In genomic region chr2:73038290-73038732, GRCm38 (mm10) we compare ENCODE assay signal across 8 mouse cellular contexts. TPM values are rescaled to one million over a fixed set of nuclear protein-coding genes. Genes with fewer than 3 reads are reported as not detected.
A peak's percentile ranks its signal among the peaks of the same experiment; 100 is the strongest.
DNase-seq lines count a peak whose midpoint lies in the region; ATAC-seq and TF ChIP-seq lines count a peak whose summit lies in the region.

No protein-coding gene starts in this region.

- H3K4me1 ChIP-seq in forebrain, embryonic 12.5 days: peaks cover 6% of the 10 kb centered on the region
- peaks cover 12% of the 10 kb centered on the region; the same call in 1 of the 2 replicates for H3K4me1 ChIP-seq in liver, postnatal 0 days (ENCODE audit: insufficient read depth)
- H3K4me1 ChIP-seq in neural tube, embryonic 14.5 days (ENCODE audit: control insufficient read depth, insufficient read depth, low read length): no peaks in the 10 kb centered on the region

- H3K9ac ChIP-seq in forebrain, embryonic 12.5 days: 0 out of 2 replicates have a peak overlapping the region, but pooled peaks have one; percentile 22
- H3K9ac ChIP-seq in liver, postnatal 0 days (replicated peaks): peak overlapping the region; percentile 42; the same call in 1 of the 2 replicates
- H3K9ac ChIP-seq in neural tube, embryonic 14.5 days (replicated peaks; ENCODE audit: low read depth, low read length): no peak overlapping the region

- no peaks in the 10 kb centered on the region for H3K9me3 ChIP-seq in forebrain, embryonic 12.5 days
- H3K9me3 ChIP-seq in liver, postnatal 0 days (ENCODE audit: low read length): no peaks in the 10 kb centered on the region
- H3K9me3 ChIP-seq in neural tube, embryonic 14.5 days (ENCODE audit: control insufficient read depth, low read length): no peaks in the 10 kb centered on the region

- no peak for TF ChIP-seq CTCF in liver, postnatal 0 days (IDR thresholded peaks at IDR 0.05; ENCODE audit: low read depth)

- ATAC-seq in forebrain, embryonic 12.5 days (ENCODE audit: low FRiP score): no peak
- ATAC-seq in liver, postnatal 0 days: peak; percentile 79
- ATAC-seq in neural tube, embryonic 14.5 days (ENCODE audit: low read depth): no peak
- no peak for ATAC-seq in cerebellum, adult (ENCODE audit: insufficient number of reproducible peaks, low FRiP score, low TSS enrichment)

- H3K27me3 ChIP-seq in forebrain, embryonic 12.5 days: peaks cover 4% of the 10 kb centered on the region
- no peaks in the 10 kb centered on the region for H3K27me3 ChIP-seq in liver, postnatal 0 days (ENCODE audit: insufficient read depth, low read length)
- H3K27me3 ChIP-seq in neural tube, embryonic 14.5 days (ENCODE audit: control insufficient read depth, insufficient read depth, low read length): no peaks in the 10 kb centered on the region

- peak; percentile 32 for DNase-seq in adrenal gland, adult 2 months
- DNase-seq in adrenal gland, postnatal 4 days (ENCODE audit: low spot score in 2 of 2): no peak
- peak; percentile 73 for DNase-seq in heart, postnatal 4 days
- DNase-seq in liver, postnatal 0 days: peak; percentile 67
- no peak for DNase-seq in layer of hippocampus, adult 18-20 months (ENCODE audit: low spot score in 2 of 2)

- no peak for TF ChIP-seq EP300 in liver, postnatal 0 days (IDR thresholded peaks at IDR 0.05; ENCODE audit: low read depth)

- H3K36me3 ChIP-seq in forebrain, embryonic 12.5 days (replicated peaks): no peaks in the 10 kb centered on the region
- no peaks in the 10 kb centered on the region for H3K36me3 ChIP-seq in liver, postnatal 0 days (replicated peaks; ENCODE audit: insufficient read depth, low read length)
- H3K36me3 ChIP-seq in neural tube, embryonic 14.5 days (ENCODE audit: control insufficient read depth, insufficient read depth, low read length): no peaks in the 10 kb centered on the region

- 19% methylated on average over 16 of the region's 16 CpGs for WGBS in forebrain, embryonic 12.5 days
- 38% methylated on average over 16 of the region's 16 CpGs for WGBS in liver, postnatal 0 days (ENCODE audit: insufficient replicate concordance)
- WGBS in neural tube, embryonic 14.5 days: 23% methylated on average over 16 of the region's 16 CpGs

- no peak overlapping the region for H3K4me3 ChIP-seq in forebrain, embryonic 12.5 days (replicated peaks)
- H3K4me3 ChIP-seq in liver, postnatal 0 days (ENCODE audit: low read depth, low read length): peak overlapping the region; percentile 25
- no peak overlapping the region for H3K4me3 ChIP-seq in neural tube, embryonic 14.5 days (ENCODE audit: low read depth, low read length)

- H3K27ac ChIP-seq in forebrain, embryonic 12.5 days: no peak overlapping the region
- H3K27ac ChIP-seq in liver, postnatal 0 days (ENCODE audit: low read depth): peak overlapping the region; percentile 85
- no peak overlapping the region for H3K27ac ChIP-seq in neural tube, embryonic 14.5 days (ENCODE audit: low read depth, low read length)

- H3K4me2 ChIP-seq in forebrain, embryonic 12.5 days: peak overlapping the region; percentile 37
- H3K4me2 ChIP-seq in liver, postnatal 0 days (ENCODE audit: low read depth, low read length): peak overlapping the region; percentile 66
- peak overlapping the region; percentile 32; the same call in 1 of the 2 replicates for H3K4me2 ChIP-seq in neural tube, embryonic 14.5 days (ENCODE audit: low read depth, low read length)

RNA-seq across cellular contexts. Expression of gene Gm11084, which starts 51.8 kb away (rescaled TPM):
- not detected for total RNA-seq in adrenal gland, adult 2 months (2021)
- polyA plus RNA-seq in adrenal gland, adult 2 months (2012; rRNA removed): not detected in 2 replicates
- not detected for total RNA-seq in adrenal gland, postnatal 4 days (2021)
- not detected in 2 replicates for polyA plus RNA-seq in forebrain, embryonic 12.5 days (2016; fragmentation: Nextera tagmentation; extraction: Ambion mirVana)
- not detected for total RNA-seq in heart, postnatal 4 days (2021)
- polyA plus RNA-seq in liver, postnatal 0 days (2015; fragmentation: Nextera tagmentation; extraction: Ambion mirVana): not detected in 2 replicates
- polyA plus RNA-seq in neural tube, embryonic 14.5 days (2014; fragmentation: Nextera tagmentation; extraction: Ambion mirVana): not detected in 2 replicates
- not detected for total RNA-seq in layer of hippocampus, adult 18-20 months (2021)

RNA-seq across cellular contexts. Expression of gene Sp3, which starts 58.1 kb away (rescaled TPM):
- 10 to 100 TPM; 53.8 to 62.2 TPM for total RNA-seq in adrenal gland, adult 2 months (2021)
- 12.0 and 12.1 TPM in 2 replicates for polyA plus RNA-seq in adrenal gland, adult 2 months (2012; rRNA removed)
- 10 to 100 TPM; 86.1 to 92.1 TPM for total RNA-seq in adrenal gland, postnatal 4 days (2021)
- polyA plus RNA-seq in forebrain, embryonic 12.5 days (2016; fragmentation: Nextera tagmentation; extraction: Ambion mirVana): 77.9 and 81.8 TPM in 2 replicates
- 10 to 100 TPM; 69.3 to 70.3 TPM for total RNA-seq in heart, postnatal 4 days (2021)
- 20.5 and 21.8 TPM in 2 replicates for polyA plus RNA-seq in liver, postnatal 0 days (2015; fragmentation: Nextera tagmentation; extraction: Ambion mirVana)
- polyA plus RNA-seq in neural tube, embryonic 14.5 days (2014; fragmentation: Nextera tagmentation; extraction: Ambion mirVana): 45.3 and 48.6 TPM in 2 replicates
- total RNA-seq in layer of hippocampus, adult 18-20 months (2021): 10 to 100 TPM; 64.6 to 65.5 TPM

Comparison
In these comparisons a context has a peak if more than half of its experiments do, and no peak if none do; other contexts are left out.
1. DNase-seq: peak in adrenal gland, adult 2 months (single experiment), heart, postnatal 4 days (single experiment) and liver, postnatal 0 days (single experiment); none in adrenal gland, postnatal 4 days (0 of 2) and layer of hippocampus, adult 18-20 months (0 of 2).
2. Peak in every context shown above with its lines, with median percentiles within 50 percentile points of each other: H3K4me2 ChIP-seq.